Mouse (Mus musculus): ENCODE data around the gene Esrrg.

DNA sequence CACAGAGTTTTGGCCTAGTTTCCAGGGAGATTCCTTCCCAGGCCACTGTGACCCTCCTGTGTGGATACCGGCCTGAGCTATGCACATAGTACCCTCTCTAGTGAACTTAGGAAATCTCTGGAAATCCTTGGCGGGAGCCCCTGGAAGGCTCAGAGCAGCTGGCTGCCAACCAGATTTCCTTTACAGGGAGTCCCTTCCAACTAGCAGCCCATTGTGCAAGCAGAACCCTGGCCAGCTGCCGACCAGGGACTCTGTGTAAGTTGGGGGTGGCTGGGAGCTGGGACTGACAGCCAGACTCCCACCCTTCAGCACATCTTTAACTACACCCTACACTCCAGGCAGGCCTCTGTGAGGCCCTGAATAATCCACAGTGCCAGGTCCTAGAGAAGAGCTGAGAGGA, 509.5 kb downstream of the Esrrg start:
- no peak for TF ChIP-seq GATA1 (IDR thresholded peaks at IDR 0.05; ENCODE audit: borderline replicate concordance, low read length)
- TF ChIP-seq FLI1 (IDR thresholded peaks at IDR 0.05; ENCODE audit: low read length) = no peak

Data from megakaryocyte, embryonic 14.5 days (primary cell).